ENCODE assay signal across 24 mouse cellular contexts in genomic region chr2:135836426-135836825, GRCm38 (mm10).
DNase-seq lines count a peak whose midpoint lies in the region; ATAC-seq and TF ChIP-seq lines count a peak whose summit lies in the region.
"Had no signal": no experiment of that assay in that cellular context is flagged by ENCODE, and none has a peak within 500 bp of the region (broad histone marks: within the 10 kb centered on the region; RNA-seq: fewer than 3 reads in every experiment).

No protein-coding gene starts in this region.

- no peak overlapping the region for H3K4me2 ChIP-seq in heart, embryonic 16.5 days (ENCODE audit: low read depth, low read length)
- H3K4me2 ChIP-seq: hindbrain, embryonic 12.5 days; limb, embryonic 12.5 days; liver, embryonic 11.5 days had no signal

- intact Hi-C loops in heart, postnatal 36 days (cut with DNase I) = no loop called here

- no peak for TF ChIP-seq CTCF in cerebellum, adult 2 months (IDR thresholded peaks at IDR 0.05; ENCODE audit: borderline replicate concordance, insufficient read depth, low read depth, low read length)

- H3K9me3 ChIP-seq in heart, embryonic 16.5 days (replicated peaks; ENCODE audit: control insufficient read depth, low read length) = no peaks in the 10 kb centered on the region
- H3K9me3 ChIP-seq: hindbrain, embryonic 12.5 days; limb, embryonic 12.5 days had no signal

- TF ChIP-seq POLR2A in cerebellum, adult 2 months (IDR thresholded peaks at IDR 0.05; ENCODE audit: borderline replicate concordance, insufficient read depth, low read length) = peak; percentile 43; the same call in 1 of the 2 replicates

- DNase-seq in heart, postnatal 36 days = no peak
- peak; percentile 85 for DNase-seq in cerebellum, adult 11 months
- peak; percentile 86 to 94 for DNase-seq in cerebellum, adult 2 months
- DNase-seq in cerebellum, postnatal 25 days = peak; percentile 83 to 86
- no peak for DNase-seq in ovary, adult 18-20 months (ENCODE audit: low spot score)
- no peak for DNase-seq in embryo, embryonic 9.5 days (ENCODE audit: extremely low spot score)
- DNase-seq: adrenal gland, adult 8-10 months; embryo, embryonic 11 days; gastrocnemius, postnatal 25 days; heart, adult 2 months; kidney, adult 18-20 months; liver, postnatal 0 days; thymus, adult 2 months; thymus, postnatal 4 days had no signal

- ATAC-seq in heart, embryonic 16.5 days (replicated peaks; ENCODE audit: extremely low read depth, insufficient read depth, low FRiP score) = no peak
- ATAC-seq: forebrain, embryonic 14.5 days; inflammation-experienced regulatory T-cells, adult 6 months; liver, postnatal 0 days; lung, postnatal 0 days had no signal

- no peak overlapping the region for H3K4me3 ChIP-seq in heart, embryonic 16.5 days (ENCODE audit: low read length)
- no peak overlapping the region for H3K4me3 ChIP-seq in cerebellum, adult 2 months (replicated peaks; ENCODE audit: insufficient read depth, low read depth, low read length)
- H3K4me3 ChIP-seq: heart, adult 2 months; hindbrain, embryonic 12.5 days; limb, embryonic 12.5 days had no signal

- peak overlapping the region; percentile 59 for H3K27ac ChIP-seq in heart, embryonic 16.5 days (ENCODE audit: low read length)
- H3K27ac ChIP-seq in cerebellum, adult 2 months (ENCODE audit: insufficient read depth, low read length) = peak overlapping the region; percentile 95
- H3K27ac ChIP-seq: hindbrain, embryonic 12.5 days; kidney, postnatal 0 days; limb, embryonic 12.5 days; macrophage; stomach, postnatal 0 days had no signal

- no peak overlapping the region for H3K9ac ChIP-seq in heart, embryonic 16.5 days (ENCODE audit: low read length)
- H3K9ac ChIP-seq: hindbrain, embryonic 12.5 days; limb, embryonic 12.5 days; liver, postnatal 0 days had no signal

- 66% methylated on average over 3 of the region's 3 CpGs for WGBS in heart, embryonic 16.5 days
- WGBS in cerebellum, adult 2 months = 7% methylated on average over 3 of the region's 3 CpGs

- peaks cover 22% of the 10 kb centered on the region for H3K4me1 ChIP-seq in heart, embryonic 16.5 days (ENCODE audit: control insufficient read depth, insufficient read depth, low read length)
- peaks cover 53% of the 10 kb centered on the region for H3K4me1 ChIP-seq in cerebellum, adult 2 months (ENCODE audit: control insufficient read depth, insufficient read depth, low read length)
- H3K4me1 ChIP-seq: hindbrain, embryonic 12.5 days; limb, embryonic 12.5 days had no signal

- no peaks in the 10 kb centered on the region for H3K27me3 ChIP-seq in heart, embryonic 16.5 days (ENCODE audit: control insufficient read depth, insufficient read depth, low read length)
- no peaks in the 10 kb centered on the region for H3K27me3 ChIP-seq in cerebellum, adult 2 months (ENCODE audit: control insufficient read depth, insufficient read depth, low read length)
- H3K27me3 ChIP-seq: hindbrain, embryonic 12.5 days; limb, embryonic 12.5 days had no signal

- no peaks in the 10 kb centered on the region for H3K36me3 ChIP-seq in heart, embryonic 16.5 days (ENCODE audit: control insufficient read depth, insufficient read depth)
- H3K36me3 ChIP-seq: hindbrain, embryonic 12.5 days; limb, embryonic 12.5 days had no signal

Comparison
In these comparisons a context has a peak if more than half of its experiments do, and no peak if none do; other contexts are left out.
1. DNase-seq: peak in cerebellum, adult 11 months (single experiment), cerebellum, adult 2 months (2 of 2) and cerebellum, postnatal 25 days (2 of 2); none in heart, postnatal 36 days (0 of 2), ovary, adult 18-20 months (single experiment) and embryo, embryonic 9.5 days (single experiment).